Mouse (Mus musculus) cerebellum, adult 2 months (tissue): Measurements from ENCODE around the gene Gm16253.

Experiments used
- CTCF ChIP-seq: fragments of 200-500 bp; IDR thresholded peaks from 2 replicates; pipeline ENCODE4 v1.5.1; 2011; ENCODE audit warnings: low read depth, mild to moderate bottlenecking, control low read depth, low read length, moderate library complexity, borderline replicate concordance; ENCODE audit not compliant: insufficient read depth
- POLR2A ChIP-seq: fragments of 200-500 bp; IDR thresholded peaks from 2 replicates; pipeline ENCODE4 v1.6.1; 2011; ENCODE audit warnings: low read length, control low read depth, borderline replicate concordance; ENCODE audit not compliant: insufficient read depth

DNA sequence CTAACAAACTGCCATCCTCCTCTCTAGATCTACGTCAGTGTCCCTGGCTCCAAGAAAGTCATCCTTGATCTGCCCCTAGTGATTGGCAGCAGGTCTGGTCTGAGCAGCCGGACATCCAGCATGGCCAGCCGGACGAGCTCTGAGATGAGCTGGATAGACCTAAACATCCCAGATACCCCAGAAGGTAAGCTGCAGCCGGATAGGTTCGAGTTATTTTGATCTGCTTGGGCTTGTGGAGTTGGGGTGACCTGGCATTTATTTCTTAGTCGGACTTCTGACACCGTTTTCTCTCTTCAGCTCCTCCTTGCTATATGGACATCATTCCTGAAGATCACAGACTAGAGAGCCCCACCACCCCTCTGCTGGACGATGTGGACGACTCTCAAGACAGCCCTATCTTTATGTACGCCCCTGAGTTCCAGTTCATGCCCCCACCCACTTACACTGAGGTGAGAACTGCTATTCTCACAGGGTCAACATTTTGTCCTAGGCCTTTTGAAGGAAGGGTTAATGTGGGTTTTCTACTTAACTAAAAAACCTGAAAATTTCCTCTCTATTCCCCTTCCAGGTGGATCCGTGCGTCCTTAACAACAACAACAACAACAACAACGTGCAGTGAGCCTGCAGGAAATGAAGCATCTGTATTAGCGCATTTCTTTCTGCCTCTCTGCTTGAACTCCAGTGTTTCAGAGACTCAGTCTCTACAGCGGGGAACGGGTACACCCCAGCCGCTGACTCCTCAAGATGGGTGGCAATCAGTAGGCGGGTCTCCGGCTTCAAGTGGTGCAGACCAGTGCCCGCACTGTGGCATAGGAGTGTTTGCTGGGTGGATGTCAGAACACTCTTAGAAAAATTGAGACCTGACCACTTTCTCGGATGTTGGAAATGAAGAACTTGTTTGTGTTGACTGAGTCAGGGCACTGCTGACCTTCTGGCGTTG is 16.6 kb upstream of the Gm16253 start:
- TF ChIP-seq CTCF (no peak), POLR2A (no peak)
